Mouse (Mus musculus) kidney, adult 11 months (tissue): ENCODE measurements around the gene Ddx43.

ENCODE experiments used
- DNase-seq: peaks from one replicate; pipeline ENCODE4 v3.0.0; 2022

The Ddx43 gene

DNA sequence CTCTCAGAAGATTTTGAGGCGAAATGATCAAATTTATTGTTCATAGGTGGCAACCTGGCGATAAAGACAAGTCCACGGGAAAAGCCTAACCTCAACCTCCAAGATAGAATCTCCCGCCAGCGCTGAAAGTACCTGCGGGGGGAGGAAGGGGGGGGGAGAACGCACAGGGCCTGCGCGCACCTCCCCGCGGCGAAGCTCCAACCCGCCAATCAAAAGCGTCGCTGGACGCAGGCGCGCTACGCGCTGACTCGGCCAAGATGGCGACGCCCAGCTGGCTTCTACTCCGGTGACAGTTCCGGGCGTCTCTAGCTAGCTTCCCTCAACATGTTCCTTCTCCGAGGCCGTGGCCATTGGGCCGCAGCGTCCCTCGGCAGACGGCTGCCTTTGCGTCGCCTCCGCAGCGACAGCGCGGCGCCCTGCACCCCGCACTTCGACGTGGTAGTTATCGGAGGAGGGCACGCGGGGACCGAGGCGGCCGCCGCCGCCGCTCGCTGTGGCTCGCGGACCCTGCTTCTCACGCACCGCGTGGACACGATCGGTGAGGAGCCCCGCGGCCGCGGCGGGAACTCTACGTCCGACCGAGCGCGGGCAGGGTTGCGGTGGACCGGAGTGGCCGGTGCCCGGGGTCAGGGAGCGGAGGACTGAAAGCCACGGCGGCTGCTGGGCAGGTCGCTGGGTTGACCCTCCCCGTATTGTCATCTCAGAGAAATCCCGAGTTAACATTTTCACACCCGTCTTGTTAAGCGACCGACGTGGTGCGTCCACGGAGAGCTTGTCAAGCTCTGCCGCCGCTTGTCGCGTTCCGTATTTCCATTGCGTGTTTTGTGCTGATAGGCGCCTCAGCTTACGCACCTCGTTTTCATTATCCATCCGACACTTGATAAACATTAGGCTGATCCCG, 52.6 kb downstream of the Ddx43 start, which contains the start of the genes Mto1 and Gm17324:
Mto1 (plus strand) TSS at position 236 of the 901 bp plus-strand sequence.
Gm17324 (minus strand) TSS at position 814 of the 901 bp plus-strand sequence.
- peak; percentile 79 for DNase-seq

- DNase-seq = no peak
Measured at GRCm38 (mm10) chr9:78450404-78450803, 54.8 kb downstream of the Ddx43 start.

GRCm38 (mm10) chr9:78451382-78451781, 55.8 kb downstream of the Ddx43 start:
- no peak for DNase-seq

DNA sequence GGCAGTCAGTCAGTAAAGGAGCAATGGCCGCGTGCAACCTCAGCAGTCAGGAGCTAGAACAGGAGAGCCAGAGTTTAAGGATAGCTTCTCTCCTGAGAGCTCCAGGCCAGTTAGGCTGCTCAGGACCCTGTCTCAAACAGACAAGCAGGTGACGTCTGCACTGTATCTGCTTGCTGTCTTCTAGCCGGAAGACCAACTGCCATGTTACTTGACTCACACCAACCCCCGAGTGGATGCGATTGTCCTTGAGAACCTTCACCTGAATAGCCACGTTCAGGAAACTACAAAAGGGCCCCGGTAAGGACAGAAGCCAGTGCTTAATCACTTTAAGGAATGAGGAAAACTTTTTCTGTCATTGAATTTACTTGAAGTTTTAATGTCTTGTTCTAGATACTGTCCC, 61.4 kb downstream of the Ddx43 start:
- no peak for DNase-seq

GRCm38 (mm10) chr9:78463337-78463736, 67.8 kb downstream of the Ddx43 start:
- no peak for DNase-seq

DNA sequence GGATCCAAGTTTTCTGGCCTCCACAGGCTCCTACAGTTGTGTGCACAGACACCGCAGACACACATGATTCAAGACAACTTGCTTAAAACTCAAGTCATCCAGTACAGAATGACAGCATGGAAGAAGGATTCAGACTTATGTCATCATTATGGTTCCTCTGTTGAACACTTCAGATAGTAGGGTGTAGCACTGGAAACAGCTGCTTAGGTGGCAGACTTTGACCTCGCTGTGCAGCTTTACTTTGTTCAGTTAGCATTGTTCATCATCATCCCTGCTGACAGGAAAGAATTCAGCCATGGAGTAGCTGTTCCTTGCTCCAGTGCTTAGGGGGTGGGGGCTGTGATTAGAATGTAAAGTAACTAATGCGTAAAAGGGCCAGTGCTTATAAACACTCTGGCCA, 70.1 kb downstream of the Ddx43 start:
- DNase-seq = no peak
